Mouse (Mus musculus) ES-E14 (cell line): Measurements from ENCODE around the gene Arhgef28. TPM values are rescaled to one million over a fixed set of nuclear protein-coding genes. Genes with fewer than 3 reads are reported as not detected.

Experiments
- DNase-seq: peaks from one replicate; pipeline ENCODE4 v3.0.0-alpha.2; 2013; ENCODE audit warnings: low read depth, low spot score
- H3K27ac ChIP-seq: 2 replicates; pipeline ENCODE4 v1.5.1; 2012; ENCODE audit warnings: low read depth, mild to moderate bottlenecking, low read length, moderate library complexity, mixed read lengths; ENCODE audit not compliant: poor library complexity, insufficient read depth, severe bottlenecking
- H3K36me3 ChIP-seq: 2 replicates; pipeline ENCODE4 v1.6.1; 2012; ENCODE audit warnings: mild to moderate bottlenecking, low read length, moderate library complexity, mixed read lengths; ENCODE audit not compliant: control insufficient read depth, poor library complexity, insufficient read depth, severe bottlenecking
- H3K4me1 ChIP-seq, 2 experiments: fragments of 150-350 bp in 1 of 2; sonication (generic) in 1 of 2; 2 replicates each; pipeline ENCODE4 v1.6.1; 2012; ENCODE audit warnings: low read length in 2 of 2, mild to moderate bottlenecking in 1 of 2, mixed read lengths in 1 of 2; ENCODE audit not compliant: control insufficient read depth in 2 of 2, insufficient read depth in 2 of 2, poor library complexity in 1 of 2
- H3K4me3 ChIP-seq, 2 experiments: fragments of 150-350 bp in 1 of 2; sonication (generic) in 1 of 2; 2 replicates each; pipeline ENCODE4 v1.5.1; 2012; ENCODE audit warnings: low read length in 2 of 2, low read depth in 1 of 2, mild to moderate bottlenecking in 1 of 2, mixed read lengths in 1 of 2; ENCODE audit not compliant: insufficient read depth in 1 of 2, poor library complexity in 1 of 2, severe bottlenecking in 1 of 2
- H3K9ac ChIP-seq: 2 replicates; pipeline ENCODE4 v1.6.1; 2012; ENCODE audit warnings: low read depth, mild to moderate bottlenecking, low read length, mixed read lengths; ENCODE audit not compliant: poor library complexity, insufficient read depth, severe bottlenecking
- H3K9me3 ChIP-seq: fragments of 150-350 bp; sonication (generic); 2 replicates; pipeline ENCODE4 v1.6.1; 2012; ENCODE audit warnings: low read depth, mild to moderate bottlenecking, low read length; ENCODE audit not compliant: control insufficient read depth, insufficient read depth
- CHD2 ChIP-seq: IDR thresholded peaks from 2 replicates; pipeline ENCODE4 v1.6.1; 2014; ENCODE audit warnings: mild to moderate bottlenecking, low read depth, low read length, inconsistent platforms
- HCFC1 ChIP-seq: IDR thresholded peaks from 2 replicates; pipeline ENCODE4 v1.6.1; 2012; ENCODE audit warnings: low read length, inconsistent platforms, borderline replicate concordance; ENCODE audit not compliant: insufficient read depth
- MAFK ChIP-seq: IDR thresholded peaks from 2 replicates; pipeline ENCODE4 v1.6.1; 2014; ENCODE audit warnings: mild to moderate bottlenecking, low read depth, low read length, inconsistent platforms; ENCODE audit not compliant: insufficient read depth
- ZC3H11A ChIP-seq: IDR thresholded peaks from 2 replicates; pipeline ENCODE4 v1.6.1; 2012; ENCODE audit warnings: low read depth, mild to moderate bottlenecking, inconsistent platforms, low read length, borderline replicate concordance
- ZNF384 ChIP-seq: IDR thresholded peaks from 2 replicates; pipeline ENCODE4 v1.6.1; 2012; ENCODE audit warnings: low read depth, low read length, inconsistent platforms
- in situ Hi-C, 2 experiments: fragments of 600-800 bp; cut with MboI; formaldehyde crosslinking; loops; one replicate each; pipeline ENCODE4 v1.15.1; 2025; ENCODE audit warnings: low sequenced_read_pairs in 2 of 2, inconsistent platforms in 1 of 2; ENCODE audit not compliant: unreplicated experiment in 2 of 2
- total RNA-seq: library from RNA; depleted of rRNA; stranded (reverse); fragments of 300-350 nt; gene quantifications from 2 replicates; pipeline ENCODE4 v1.2.3, GENCODE M21; 2012

The Arhgef28 gene
- total RNA-seq, 1 experiment = 19.0 TPM

GRCm38 (mm10) chr13:98161496-98161895 lies 44.7 kb downstream of the Arhgef28 start:
- Histone ChIP-seq H3K36me3 (no peaks in the 10 kb centered on the region), H3K9ac (no peak overlapping the region), H3K27ac (no peak overlapping the region), H3K4me3 (no peak overlapping the region), H3K9me3 (no peaks in the 10 kb centered on the region), H3K4me1 (no peaks in the 10 kb centered on the region)
- no peak for DNase-seq
- TF ChIP-seq HCFC1 = no peak
- TF ChIP-seq ZC3H11A = no peak
- TF ChIP-seq ZNF384 = no peak
- no peak for TF ChIP-seq MAFK
- TF ChIP-seq CHD2 = no peak
- in situ Hi-C loops = no loop called here

- Histone ChIP-seq H3K27ac (no peak overlapping the region), H3K4me1 (no peaks in the 10 kb centered on the region), H3K36me3 (no peaks in the 10 kb centered on the region), H3K9me3 (no peaks in the 10 kb centered on the region), H3K4me3 (no peak overlapping the region), H3K9ac (no peak overlapping the region)
- DNase-seq = no peak
- in situ Hi-C loops = no loop called here
- TF ChIP-seq ZNF384 (no peak), MAFK (no peak), HCFC1 (no peak), CHD2 (no peak), ZC3H11A (no peak)
Measured at GRCm38 (mm10) chr13:98156656-98157055, 49.6 kb downstream of the Arhgef28 start.

- Histone ChIP-seq H3K27ac (no peak overlapping the region), H3K4me3 (no peak overlapping the region), H3K36me3 (no peaks in the 10 kb centered on the region), H3K4me1 (no peaks in the 10 kb centered on the region), H3K9me3 (no peaks in the 10 kb centered on the region), H3K9ac (no peak overlapping the region)
- in situ Hi-C loops = no loop called here
- no peak for TF ChIP-seq HCFC1
- TF ChIP-seq ZNF384 = no peak
- no peak for TF ChIP-seq MAFK
- TF ChIP-seq CHD2 = no peak
- TF ChIP-seq ZC3H11A = no peak
- DNase-seq = no peak
Measured at GRCm38 (mm10) chr13:98152759-98153158, 53.5 kb downstream of the Arhgef28 start.

GRCm38 (mm10) chr13:98147532-98147931 lies 58.7 kb downstream of the Arhgef28 start:
- DNase-seq = no peak
- no peak for TF ChIP-seq MAFK
- TF ChIP-seq HCFC1 = no peak
- no peak for TF ChIP-seq CHD2
- TF ChIP-seq ZNF384 = no peak
- no peak for TF ChIP-seq ZC3H11A
- Histone ChIP-seq H3K9me3 (no peaks in the 10 kb centered on the region), H3K4me3 (no peak overlapping the region), H3K27ac (no peak overlapping the region), H3K36me3 (no peaks in the 10 kb centered on the region), H3K9ac (no peak overlapping the region), H3K4me1 (peaks cover 0 to 2% of the 10 kb centered on the region in 2 experiments; a peak in 1 of 4 replicates)
- in situ Hi-C loops = no loop called here

GRCm38 (mm10) chr13:98146573-98147160 lies 59.6 kb downstream of the Arhgef28 start:
- TF ChIP-seq HCFC1 = no peak
- DNase-seq = no peak
- H3K27ac ChIP-seq = no peak overlapping the region
- H3K4me1 ChIP-seq = peaks cover 0 to 2% of the 10 kb centered on the region in 2 experiments; a peak in 1 of 4 replicates
- in situ Hi-C loops = no loop called here
- H3K9me3 ChIP-seq = no peaks in the 10 kb centered on the region
- no peak overlapping the region for H3K9ac ChIP-seq
- no peaks in the 10 kb centered on the region for H3K36me3 ChIP-seq
- H3K4me3 ChIP-seq = no peak overlapping the region
